Mouse (Mus musculus) G1E (cell line): Measurements from ENCODE around the gene Raver1.

Source experiments
- CTCF ChIP-seq: IDR thresholded peaks from 2 replicates; pipeline ENCODE4 v1.5.1; 2012; ENCODE audit warnings: low read depth, low read length, inconsistent platforms, mixed read lengths
- GATA1 ChIP-seq: IDR thresholded peaks from 2 replicates; pipeline ENCODE4 v1.6.1; 2012; ENCODE audit warnings: borderline replicate concordance, low read length, inconsistent platforms, mixed read lengths
- TAL1 ChIP-seq: conservative IDR thresholded peaks from 2 replicates; pipeline ENCODE4 v1.6.1; 2012; ENCODE audit warnings: low read depth, low read length, inconsistent platforms, mixed read lengths

DNA sequence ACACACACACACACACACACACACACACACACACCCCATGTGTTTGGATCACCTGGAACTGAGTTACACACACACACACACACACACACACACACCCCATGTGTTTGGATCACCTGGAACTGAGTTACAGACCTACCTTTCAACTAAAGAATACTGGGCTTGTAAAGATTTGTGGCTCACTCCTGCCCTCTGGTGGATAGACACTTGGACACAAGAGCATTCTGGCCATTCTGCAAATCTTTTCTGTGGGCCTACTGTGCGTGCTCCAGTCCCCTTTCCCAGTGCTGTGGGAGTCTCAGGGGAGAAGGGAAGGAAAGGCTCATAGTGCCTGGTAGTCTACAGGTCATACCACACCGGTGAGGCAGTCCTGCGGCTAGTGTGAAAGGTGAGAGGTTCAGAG, 45.4 kb upstream of the Raver1 start:
- TF ChIP-seq CTCF, result peak; percentile 40; the same call in 1 of the 2 replicates
- no peak for TF ChIP-seq TAL1
- TF ChIP-seq GATA1, result no peak
